Mouse (Mus musculus): ENCODE data around the gene Trpm3.

GRCm38 (mm10) chr19:22631316-22631715, 492.5 kb downstream of the Trpm3 start:
- TF ChIP-seq POLR2A (IDR thresholded peaks at IDR 0.05; ENCODE audit: low read depth, low read length) (no peak), CTCF (IDR thresholded peaks at IDR 0.05; ENCODE audit: extremely low read depth, insufficient read depth, insufficient read length, insufficient replicate concordance) (no peak)

Measured in spleen, adult 2 months (tissue).